Mouse (Mus musculus): Measurements from ENCODE around the gene Tmeff1. TPM values are rescaled to one million over a fixed set of nuclear protein-coding genes. Genes with fewer than 3 reads are reported as not detected.

Gene Tmeff1
- total and polyA plus RNA-seq, 2 experiments from 2014 or later = 202 to 345 TPM

DNA sequence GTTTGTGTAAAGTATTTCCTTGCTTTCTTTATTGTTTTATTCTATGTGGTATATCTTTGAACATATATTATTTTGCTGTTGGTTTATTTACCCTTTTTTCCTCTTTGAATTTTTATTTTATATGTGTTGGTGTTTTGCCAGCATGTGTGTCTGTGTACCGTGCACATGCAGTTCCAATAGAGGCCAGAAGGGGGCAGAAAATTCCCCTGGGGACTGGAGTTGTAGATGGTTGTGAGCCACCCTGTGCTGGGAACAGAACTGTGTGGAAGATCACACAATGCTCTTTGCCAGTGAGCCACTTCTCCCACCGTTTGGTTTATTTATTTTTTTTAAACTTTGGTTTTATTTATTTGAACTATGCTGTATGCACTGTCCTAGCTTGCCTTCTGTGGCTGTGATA lies 49.1 kb downstream of the Tmeff1 start:
- no peak overlapping the region for H3K9ac ChIP-seq
- no peak overlapping the region for H3K27ac ChIP-seq (ENCODE audit: low read depth, low read length)
- H3K4me1 ChIP-seq (ENCODE audit: insufficient read depth) = no peaks in the 10 kb centered on the region
- H3K27me3 ChIP-seq (ENCODE audit: insufficient read depth, low read length) = no peaks in the 10 kb centered on the region
- 74% methylated on average over 2 of the region's 2 CpGs for WGBS
- H3K36me3 ChIP-seq (ENCODE audit: insufficient read depth) = peaks cover 9% of the 10 kb centered on the region
- H3K4me2 ChIP-seq (ENCODE audit: low read depth) = no peak overlapping the region
- H3K4me3 ChIP-seq (ENCODE audit: low read depth, low read length) = no peak overlapping the region
- TF ChIP-seq CTCF (IDR thresholded peaks at IDR 0.05; ENCODE audit: low read depth) = peak; percentile 52
- DNase-seq (no peak), ATAC-seq (no peak)
- H3K9me3 ChIP-seq (ENCODE audit: low read length) = no peaks in the 10 kb centered on the region

DNA sequence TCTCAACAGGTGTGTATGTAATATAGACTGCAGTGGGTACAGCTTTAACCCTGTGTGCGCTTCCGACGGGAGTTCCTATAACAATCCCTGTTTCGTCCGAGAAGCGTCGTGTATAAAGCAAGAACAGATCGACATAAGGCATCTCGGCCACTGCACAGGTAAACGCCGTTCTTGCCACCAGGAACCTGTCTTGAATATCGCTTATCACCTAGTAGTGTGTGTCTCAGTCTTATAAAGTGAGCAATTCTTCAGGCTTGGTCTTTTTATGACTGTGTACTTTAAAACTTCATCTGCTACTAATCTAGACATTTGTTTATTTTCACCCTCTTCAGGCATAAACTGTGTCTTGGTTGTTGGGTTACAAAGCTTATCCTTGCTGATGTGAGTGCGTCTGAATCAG lies 51.9 kb downstream of the Tmeff1 start:
- H3K4me3 ChIP-seq (ENCODE audit: low read depth, low read length) = no peak overlapping the region
- no peaks in the 10 kb centered on the region for H3K9me3 ChIP-seq (ENCODE audit: low read length)
- TF ChIP-seq CTCF (IDR thresholded peaks at IDR 0.05; ENCODE audit: low read depth) = no peak
- no peaks in the 10 kb centered on the region for H3K27me3 ChIP-seq (ENCODE audit: insufficient read depth, low read length)
- no peaks in the 10 kb centered on the region for H3K4me1 ChIP-seq (ENCODE audit: insufficient read depth)
- no peak for ATAC-seq
- 95% methylated on average over 13 of the region's 13 CpGs for WGBS
- no peak overlapping the region for H3K4me2 ChIP-seq (ENCODE audit: low read depth)
- H3K27ac ChIP-seq (ENCODE audit: low read depth, low read length) = no peak overlapping the region
- H3K9ac ChIP-seq = no peak overlapping the region
- DNase-seq = no peak
- peaks cover 19% of the 10 kb centered on the region for H3K36me3 ChIP-seq (ENCODE audit: insufficient read depth)

DNA sequence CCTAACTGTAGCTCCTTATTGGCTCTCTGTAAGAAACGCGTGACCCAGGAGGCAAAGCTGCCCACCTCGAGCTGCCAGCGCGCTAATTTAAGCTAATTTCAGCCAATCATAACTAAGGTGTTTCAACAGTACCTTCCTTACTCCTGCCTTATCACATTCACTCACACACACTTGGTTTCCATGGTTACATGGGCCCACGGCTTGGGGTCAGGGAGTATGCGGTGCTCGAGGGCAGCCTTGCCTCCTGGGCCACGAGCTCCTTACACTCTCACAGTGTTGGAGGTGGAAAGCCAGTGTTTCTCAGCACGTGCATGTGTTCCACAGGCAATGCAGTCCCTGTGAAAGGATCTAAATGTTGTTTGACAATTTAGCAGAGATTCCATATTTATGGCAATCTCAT lies 53.2 kb downstream of the Tmeff1 start:
- no peaks in the 10 kb centered on the region for H3K9me3 ChIP-seq (ENCODE audit: low read length)
- no peak overlapping the region for H3K9ac ChIP-seq
- no peak for DNase-seq
- no peaks in the 10 kb centered on the region for H3K4me1 ChIP-seq (ENCODE audit: insufficient read depth)
- H3K4me2 ChIP-seq (ENCODE audit: low read depth) = no peak overlapping the region
- H3K27me3 ChIP-seq (ENCODE audit: insufficient read depth, low read length) = no peaks in the 10 kb centered on the region
- no peak overlapping the region for H3K4me3 ChIP-seq (ENCODE audit: low read depth, low read length)
- WGBS = 76% methylated on average over 10 of the region's 10 CpGs
- peaks cover 24% of the 10 kb centered on the region for H3K36me3 ChIP-seq (ENCODE audit: insufficient read depth)
- TF ChIP-seq CTCF (IDR thresholded peaks at IDR 0.05; ENCODE audit: low read depth) = no peak
- H3K27ac ChIP-seq (ENCODE audit: low read depth, low read length) = no peak overlapping the region
- no peak for ATAC-seq

DNA sequence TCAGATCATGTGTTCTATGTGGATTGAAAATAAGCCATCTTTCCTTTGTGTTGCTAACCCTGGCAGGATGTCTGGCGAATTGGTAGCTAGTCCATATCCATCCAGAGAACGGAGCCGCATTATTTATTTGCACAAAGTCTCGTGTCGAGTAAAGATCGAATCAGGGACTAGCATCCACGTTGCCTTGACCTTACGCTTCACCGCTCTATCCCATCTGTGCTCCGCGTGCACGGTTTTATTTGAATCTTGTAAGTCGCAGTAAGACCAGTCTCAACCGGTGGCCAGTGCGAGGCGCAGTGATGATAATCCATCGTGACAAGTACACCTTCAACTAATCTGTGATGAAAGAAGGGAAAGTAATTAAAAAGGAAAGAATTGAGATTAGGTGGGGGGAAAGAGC lies 54.5 kb downstream of the Tmeff1 start:
- no peak overlapping the region for H3K4me2 ChIP-seq (ENCODE audit: low read depth)
- no peak overlapping the region for H3K4me3 ChIP-seq (ENCODE audit: low read depth, low read length)
- H3K9ac ChIP-seq = no peak overlapping the region
- ATAC-seq (no peak), DNase-seq (no peak)
- no peak for TF ChIP-seq CTCF (IDR thresholded peaks at IDR 0.05; ENCODE audit: low read depth)
- no peaks in the 10 kb centered on the region for H3K4me1 ChIP-seq (ENCODE audit: insufficient read depth)
- H3K27me3 ChIP-seq (ENCODE audit: insufficient read depth, low read length) = no peaks in the 10 kb centered on the region
- WGBS = 93% methylated on average over 17 of the region's 17 CpGs
- H3K27ac ChIP-seq (ENCODE audit: low read depth, low read length) = no peak overlapping the region
- H3K9me3 ChIP-seq (ENCODE audit: low read length) = no peaks in the 10 kb centered on the region
- peaks cover 26% of the 10 kb centered on the region for H3K36me3 ChIP-seq (ENCODE audit: insufficient read depth)

DNA sequence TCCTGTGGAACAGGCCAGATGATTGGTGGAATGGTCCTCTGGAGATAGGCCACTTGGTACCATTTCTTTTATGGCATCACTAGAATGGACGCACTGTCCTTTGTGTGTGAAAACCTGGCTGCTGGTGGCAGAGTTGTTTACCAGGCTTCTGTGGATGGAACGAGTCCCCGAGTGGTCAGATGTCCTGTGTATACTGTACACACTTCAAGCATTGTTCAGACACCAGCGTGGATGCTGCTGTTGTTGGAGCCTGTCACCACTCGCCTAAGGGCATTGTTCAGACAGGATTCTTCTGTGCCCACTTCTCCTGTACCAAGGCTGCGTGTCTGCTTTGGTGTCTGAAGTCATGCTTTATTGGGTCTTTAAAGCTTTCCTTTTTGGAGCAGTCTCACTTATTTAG lies 58.8 kb downstream of the Tmeff1 start:
- H3K27me3 ChIP-seq (ENCODE audit: insufficient read depth, low read length) = no peaks in the 10 kb centered on the region
- DNase-seq = no peak
- H3K9me3 ChIP-seq (ENCODE audit: low read length) = no peaks in the 10 kb centered on the region; the same call in 1 of the 2 replicates
- H3K27ac ChIP-seq (ENCODE audit: low read depth, low read length) = no peak overlapping the region
- H3K4me2 ChIP-seq (ENCODE audit: low read depth) = no peak overlapping the region
- H3K4me1 ChIP-seq (ENCODE audit: insufficient read depth) = no peaks in the 10 kb centered on the region
- H3K4me3 ChIP-seq (ENCODE audit: low read depth, low read length) = no peak overlapping the region
- H3K9ac ChIP-seq = no peak overlapping the region
- no peak for TF ChIP-seq CTCF (IDR thresholded peaks at IDR 0.05; ENCODE audit: low read depth)
- WGBS = 82% methylated on average over 6 of the region's 6 CpGs
- ATAC-seq = no peak
- H3K36me3 ChIP-seq (ENCODE audit: insufficient read depth) = peaks cover 39% of the 10 kb centered on the region

DNA sequence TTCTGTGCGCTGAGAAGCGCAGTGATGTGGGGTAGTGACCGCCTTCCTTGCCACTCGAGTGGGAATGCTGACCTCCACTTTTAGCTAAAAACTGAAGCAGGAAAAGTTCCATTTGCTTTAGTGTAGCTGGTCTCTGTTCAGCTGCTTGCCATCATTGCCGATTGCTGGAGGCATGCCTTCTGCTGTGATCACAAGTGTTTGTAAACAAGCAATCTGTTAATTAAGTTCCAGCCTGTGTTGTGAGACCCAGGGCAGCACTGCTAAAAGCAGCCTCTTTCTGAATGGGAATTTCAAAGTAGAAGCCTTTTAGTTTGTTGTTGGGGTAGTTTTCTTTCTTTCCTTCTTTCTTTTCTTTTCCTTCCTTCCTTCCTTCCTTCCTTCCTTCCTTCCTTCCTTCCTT lies 61.2 kb downstream of the Tmeff1 start:
- WGBS = 82% methylated on average over 5 of the region's 5 CpGs
- no peak overlapping the region for H3K4me2 ChIP-seq (ENCODE audit: low read depth)
- no peak overlapping the region for H3K27ac ChIP-seq (ENCODE audit: low read depth, low read length)
- H3K27me3 ChIP-seq (ENCODE audit: insufficient read depth, low read length) = no peaks in the 10 kb centered on the region
- no peaks in the 10 kb centered on the region for H3K4me1 ChIP-seq (ENCODE audit: insufficient read depth)
- H3K4me3 ChIP-seq (ENCODE audit: low read depth, low read length) = no peak overlapping the region
- no peak for TF ChIP-seq CTCF (IDR thresholded peaks at IDR 0.05; ENCODE audit: low read depth)
- peak; percentile 67 for ATAC-seq
- no peak for DNase-seq
- no peaks in the 10 kb centered on the region; the same call in 1 of the 2 replicates for H3K9me3 ChIP-seq (ENCODE audit: low read length)
- no peak overlapping the region for H3K9ac ChIP-seq
- H3K36me3 ChIP-seq (ENCODE audit: insufficient read depth) = peaks cover 44% of the 10 kb centered on the region

DNA sequence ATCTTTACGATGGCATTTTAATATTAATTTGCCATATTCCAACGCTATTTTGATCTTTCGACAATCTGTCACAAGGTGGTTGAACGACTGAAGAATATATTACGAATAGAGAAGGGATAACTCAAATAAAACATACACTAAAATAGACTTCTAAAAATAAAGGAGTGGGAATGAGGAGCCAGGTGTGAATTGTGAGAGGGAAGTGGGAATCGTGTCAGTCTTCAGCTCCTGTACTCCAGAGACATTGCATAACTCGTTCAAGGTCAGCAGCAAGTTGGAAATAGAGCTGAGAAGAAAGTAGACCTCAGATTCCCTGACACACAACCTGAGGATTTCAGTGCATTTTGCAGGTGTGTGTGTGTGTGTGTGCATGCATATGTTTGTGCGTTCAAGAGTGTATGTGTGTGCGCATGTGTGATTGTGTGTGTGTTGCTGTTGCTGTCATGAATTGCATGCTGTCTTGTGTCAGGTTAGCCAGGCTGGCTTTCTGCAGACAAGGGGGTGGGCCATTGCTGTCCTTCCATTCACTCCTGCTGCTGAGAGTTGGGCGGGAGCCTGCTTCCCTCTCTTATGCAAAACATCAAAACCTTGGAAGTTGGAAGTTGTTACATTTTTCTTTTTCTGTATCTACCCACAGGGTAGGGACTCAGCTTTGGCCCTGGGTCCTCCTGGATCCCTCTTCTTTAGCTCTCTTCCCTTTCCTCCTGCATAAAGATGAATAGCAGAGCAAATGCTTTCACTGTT lies 65.8 kb downstream of the Tmeff1 start:
- no peak overlapping the region for H3K9ac ChIP-seq
- H3K27me3 ChIP-seq (ENCODE audit: insufficient read depth, low read length) = no peaks in the 10 kb centered on the region
- no peak overlapping the region for H3K4me3 ChIP-seq (ENCODE audit: low read depth, low read length)
- ATAC-seq = peak; percentile 10; the same call in 1 of the 2 replicates
- peaks cover 36% of the 10 kb centered on the region for H3K36me3 ChIP-seq (ENCODE audit: insufficient read depth)
- no peaks in the 10 kb centered on the region for H3K4me1 ChIP-seq (ENCODE audit: insufficient read depth)
- H3K4me2 ChIP-seq (ENCODE audit: low read depth) = no peak overlapping the region
- H3K27ac ChIP-seq (ENCODE audit: low read depth, low read length) = 0 out of 2 replicates have a peak overlapping the region, but pooled peaks have one; percentile 24
- no peaks in the 10 kb centered on the region; the same call in 1 of the 2 replicates for H3K9me3 ChIP-seq (ENCODE audit: low read length)
- no peak for DNase-seq
- no peak for TF ChIP-seq CTCF (IDR thresholded peaks at IDR 0.05; ENCODE audit: low read depth)
- WGBS = 79% methylated on average over 10 of the region's 10 CpGs
